In genomic region chr13:94885291-94886235, GRCm38 (mm10) we compare ENCODE assay signal across 8 mouse cellular contexts. TPM values are rescaled to one million over a fixed set of nuclear protein-coding genes. Genes with fewer than 3 reads are reported as not detected.
DNase-seq lines count a peak whose midpoint lies in the region; ATAC-seq and TF ChIP-seq lines count a peak whose summit lies in the region.

No protein-coding gene starts in this region.

- no peak for TF ChIP-seq CTCF in kidney, adult 2 months (conservative IDR thresholded peaks at IDR 0.05; ENCODE audit: insufficient read depth, insufficient read length, low read depth, low read length)
- no peak for TF ChIP-seq CTCF in hindbrain, postnatal 0 days (IDR thresholded peaks at IDR 0.05; ENCODE audit: low read depth)
- TF ChIP-seq CTCF in layer of hippocampus, adult 2 months (conservative IDR thresholded peaks at IDR 0.05) = no peak

- no peaks in the 10 kb centered on the region for H3K9me3 ChIP-seq in embryonic facial prominence, embryonic 14.5 days (ENCODE audit: control insufficient read depth, low read length)
- no peaks in the 10 kb centered on the region for H3K9me3 ChIP-seq in hindbrain, postnatal 0 days (ENCODE audit: low read length)
- H3K9me3 ChIP-seq in neural tube, embryonic 15.5 days (replicated peaks) = no peaks in the 10 kb centered on the region

- DNase-seq in kidney, postnatal 4 days = peak; percentile 70 to 80
- DNase-seq in kidney, adult 2 months = no peak
- no peak for DNase-seq in embryonic facial prominence, embryonic 14.5 days (ENCODE audit: low spot score)
- DNase-seq in hindbrain, postnatal 0 days (ENCODE audit: low spot score) = no peak
- no peak for DNase-seq in adipocyte (ENCODE audit: low spot score)
- no peak for DNase-seq in layer of hippocampus, adult 2 months (ENCODE audit: low spot score in 2 of 2)
- DNase-seq in cerebellum, adult 8-10 months = no peak

- peak overlapping the region; percentile 57 for H3K4me2 ChIP-seq in embryonic facial prominence, embryonic 14.5 days (ENCODE audit: low read depth, low read length)
- peak overlapping the region; percentile 33 for H3K4me2 ChIP-seq in hindbrain, postnatal 0 days (ENCODE audit: low read depth, low read length)
- H3K4me2 ChIP-seq in neural tube, embryonic 15.5 days = peak overlapping the region; percentile 48

- 3% methylated on average over 79 of the region's 81 CpGs for WGBS in kidney, adult 2 months
- WGBS in embryonic facial prominence, embryonic 14.5 days = 2% methylated on average over 50 of the region's 81 CpGs
- 3% methylated on average over 67 of the region's 81 CpGs for WGBS in hindbrain, postnatal 0 days
- 2% methylated on average over 77 of the region's 81 CpGs for WGBS in neural tube, embryonic 15.5 days

- 0 out of 2 replicates have a peak, but pooled peaks cover 3% of the 10 kb centered on the region for H3K4me1 ChIP-seq in kidney, adult 2 months (ENCODE audit: control insufficient read depth, insufficient read depth, low read length)
- H3K4me1 ChIP-seq in embryonic facial prominence, embryonic 14.5 days (ENCODE audit: control insufficient read depth, insufficient read depth, low read length) = peaks cover 18% of the 10 kb centered on the region; the same call in 1 of the 2 replicates
- H3K4me1 ChIP-seq in hindbrain, postnatal 0 days (ENCODE audit: insufficient read depth, low read length) = peaks cover 5% of the 10 kb centered on the region; the same call in 1 of the 2 replicates
- peaks cover 21% of the 10 kb centered on the region for H3K4me1 ChIP-seq in neural tube, embryonic 15.5 days

- H3K27me3 ChIP-seq in kidney, adult 2 months (replicated peaks; ENCODE audit: control insufficient read depth, insufficient read depth, low read length) = peaks cover 15% of the 10 kb centered on the region
- peaks cover 89% of the 10 kb centered on the region for H3K27me3 ChIP-seq in embryonic facial prominence, embryonic 14.5 days (replicated peaks; ENCODE audit: control insufficient read depth, insufficient read depth, low read length)
- peaks cover 85% of the 10 kb centered on the region for H3K27me3 ChIP-seq in hindbrain, postnatal 0 days (ENCODE audit: insufficient read depth, low read length)
- H3K27me3 ChIP-seq in neural tube, embryonic 15.5 days (replicated peaks) = peaks cover 86% of the 10 kb centered on the region

- ATAC-seq in embryonic facial prominence, embryonic 14.5 days (ENCODE audit: low read depth) = 0 out of 2 replicates have a peak, but pooled peaks have one; percentile 11
- ATAC-seq in hindbrain, postnatal 0 days = peak; percentile 44; the same call in 1 of the 2 replicates
- peak; percentile 30; the same call in 1 of the 2 replicates for ATAC-seq in neural tube, embryonic 15.5 days (ENCODE audit: low FRiP score)

- H3K27ac ChIP-seq in kidney, adult 2 months (ENCODE audit: insufficient read depth, low read depth, low read length) = no peak overlapping the region
- no peak overlapping the region for H3K27ac ChIP-seq in embryonic facial prominence, embryonic 14.5 days (replicated peaks; ENCODE audit: low read depth, low read length)
- H3K27ac ChIP-seq in hindbrain, postnatal 0 days = no peak overlapping the region; the same call in 1 of the 2 replicates
- H3K27ac ChIP-seq in neural tube, embryonic 15.5 days (replicated peaks) = no peak overlapping the region
- H3K27ac ChIP-seq in layer of hippocampus, adult 2 months = no peak overlapping the region

- H3K9ac ChIP-seq in embryonic facial prominence, embryonic 14.5 days (ENCODE audit: low read depth, low read length) = peak overlapping the region; percentile 42; the same call in 1 of the 2 replicates
- no peak overlapping the region for H3K9ac ChIP-seq in hindbrain, postnatal 0 days (replicated peaks; ENCODE audit: low read length)
- H3K9ac ChIP-seq in neural tube, embryonic 15.5 days (replicated peaks) = 0 out of 2 replicates have a peak overlapping the region, but pooled peaks have one; percentile 10

- TF ChIP-seq POLR2A in kidney, adult 2 months (IDR thresholded peaks at IDR 0.05; ENCODE audit: low read depth, low read length) = no peak

- no peaks in the 10 kb centered on the region for H3K36me3 ChIP-seq in kidney, adult 2 months (ENCODE audit: control insufficient read depth, insufficient read depth, low read length)
- H3K36me3 ChIP-seq in embryonic facial prominence, embryonic 14.5 days (ENCODE audit: control insufficient read depth, insufficient read depth, low read length) = no peaks in the 10 kb centered on the region
- H3K36me3 ChIP-seq in hindbrain, postnatal 0 days (ENCODE audit: insufficient read depth, low read length) = no peaks in the 10 kb centered on the region
- H3K36me3 ChIP-seq in neural tube, embryonic 15.5 days = no peaks in the 10 kb centered on the region

- H3K4me3 ChIP-seq in kidney, adult 2 months (ENCODE audit: insufficient read depth, low read depth, low read length) = no peak overlapping the region
- peak overlapping the region; percentile 37 for H3K4me3 ChIP-seq in embryonic facial prominence, embryonic 14.5 days (ENCODE audit: low read depth, low read length)
- peak overlapping the region; percentile 23; the same call in 1 of the 2 replicates for H3K4me3 ChIP-seq in hindbrain, postnatal 0 days (ENCODE audit: low read length)
- peak overlapping the region; percentile 24 for H3K4me3 ChIP-seq in neural tube, embryonic 15.5 days (replicated peaks)
- H3K4me3 ChIP-seq in layer of hippocampus, adult 2 months = no peak overlapping the region

RNA-seq across cellular contexts. Expression of gene Otp, which starts 10.2 kb away (rescaled TPM):
- not detected in 2 replicates for polyA plus RNA-seq in kidney, adult 2 months (2012; rRNA removed)
- polyA plus RNA-seq in embryonic facial prominence, embryonic 14.5 days (2014; fragmentation: Nextera tagmentation; extraction: Ambion mirVana) = not detected in 2 replicates
- total RNA-seq in hindbrain, postnatal 0 days (2014; rRNA removed) = 4.3 and 4.7 TPM in 2 replicates
- polyA plus RNA-seq in hindbrain, postnatal 0 days (2015; fragmentation: Nextera tagmentation; extraction: Ambion mirVana) = 4.2 and 4.9 TPM in 2 replicates
- 6.9 and 7.0 TPM in 2 replicates for polyA plus RNA-seq in neural tube, embryonic 15.5 days (2015; fragmentation: Nextera tagmentation; extraction: Ambion mirVana)
- total RNA-seq in layer of hippocampus, adult 2 months (2021) = not detected

Comparison
In these comparisons a context has a peak if more than half of its experiments do, and no peak if none do; other contexts are left out.
1. DNase-seq: peak in kidney, postnatal 4 days (2 of 2); none in kidney, adult 2 months (single experiment), embryonic facial prominence, embryonic 14.5 days (single experiment), hindbrain, postnatal 0 days (single experiment), adipocyte (single experiment), layer of hippocampus, adult 2 months (0 of 2) and cerebellum, adult 8-10 months (single experiment).
2. H3K4me3 ChIP-seq: peak in embryonic facial prominence, embryonic 14.5 days (single experiment), hindbrain, postnatal 0 days (single experiment) and neural tube, embryonic 15.5 days (single experiment); none in kidney, adult 2 months (single experiment) and layer of hippocampus, adult 2 months (single experiment).
3. Peak in every context shown above with its lines, with median percentiles within 50 percentile points of each other: ATAC-seq and H3K4me2 ChIP-seq.